Mouse (Mus musculus) spleen, postnatal 4 days (tissue): ENCODE results near the gene Esyt3.

Source experiments
- DNase-seq, 2 experiments: peaks; one replicate each; pipeline ENCODE4 v3.0.0; 2022; ENCODE audit warnings: low spot score in 2 of 2

The Esyt3 gene

DNA sequence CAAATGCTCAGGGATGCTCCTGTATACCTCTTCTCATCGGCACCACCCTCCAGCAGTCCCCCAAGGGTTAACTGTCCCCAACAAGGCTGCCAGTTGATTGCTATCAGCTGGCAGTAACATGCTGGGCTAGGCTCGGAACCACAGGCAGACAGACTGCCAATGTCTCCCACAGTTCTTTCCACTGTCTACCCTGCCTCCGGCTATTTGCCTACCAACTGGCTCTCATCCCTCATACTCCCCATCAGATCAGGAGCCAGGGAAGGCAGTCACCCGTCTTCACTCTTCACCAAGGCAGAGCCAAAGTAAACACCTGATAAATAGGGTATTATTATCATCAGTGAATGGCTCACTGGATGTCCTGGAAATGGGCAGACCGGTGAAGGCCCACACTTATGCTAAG is 3.6 kb downstream of the Esyt3 start:
- no peak for DNase-seq

GRCm38 (mm10) chr9:99353390-99353789 is 5.0 kb downstream of the Esyt3 start:
- no peak for DNase-seq

- DNase-seq = no peak
These were observed 5.4 kb downstream of the Esyt3 start for GRCm38 (mm10) chr9:99352964-99353363.

- DNase-seq = no peak
These were observed 13.0 kb downstream of the Esyt3 start for GRCm38 (mm10) chr9:99345351-99345792.

GRCm38 (mm10) chr9:99341600-99341999 is 16.8 kb downstream of the Esyt3 start:
- DNase-seq = no peak

DNA sequence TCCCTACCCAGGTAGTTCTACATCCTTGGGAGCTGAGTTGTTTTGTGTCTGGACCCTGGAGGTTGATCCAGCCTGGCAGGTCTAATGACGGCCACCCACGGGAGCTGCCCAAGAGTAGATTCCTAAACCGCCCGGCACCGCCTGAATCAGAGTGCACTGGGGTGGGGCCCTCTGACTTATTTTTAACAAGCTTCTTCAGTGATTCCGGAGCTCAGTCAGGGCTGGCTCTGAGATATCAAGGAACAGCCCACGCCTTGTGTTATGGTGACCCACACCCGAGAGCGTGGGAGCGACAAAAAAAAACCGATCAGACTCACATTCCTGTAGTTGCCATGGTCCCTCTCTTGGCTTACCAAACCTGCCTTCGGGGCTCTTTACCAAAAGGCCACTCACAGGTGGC is 18.2 kb downstream of the Esyt3 start:
- no peak for DNase-seq

- no peak for DNase-seq
These were observed 19.2 kb downstream of the Esyt3 start for GRCm38 (mm10) chr9:99339182-99339581.

GRCm38 (mm10) chr9:99338293-99338692 is 20.1 kb downstream of the Esyt3 start:
- no peak for DNase-seq

DNA sequence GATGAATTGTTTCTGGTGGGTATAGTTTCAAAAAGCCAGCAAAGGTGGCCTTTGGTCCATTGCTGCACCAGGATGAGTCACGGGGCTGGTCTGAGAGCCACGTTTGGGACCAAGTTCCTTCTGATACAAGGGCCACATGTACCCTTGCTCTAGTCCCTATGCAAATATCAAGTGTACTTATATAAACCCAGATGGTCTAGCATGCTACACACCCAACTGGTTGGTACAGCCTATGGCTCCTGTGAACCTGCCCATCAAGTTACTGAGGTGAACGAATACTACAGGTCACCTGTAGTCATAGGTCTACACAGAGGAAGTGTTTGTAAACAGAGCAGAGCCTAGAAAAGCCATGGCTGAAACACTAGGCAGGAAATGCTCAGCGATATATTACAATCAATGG is 21.8 kb downstream of the Esyt3 start:
- DNase-seq = no peak

- DNase-seq = no peak
These were observed 31.5 kb downstream of the Esyt3 start for GRCm38 (mm10) chr9:99326881-99327280.

- no peak for DNase-seq
These were observed 32.4 kb downstream of the Esyt3 start for GRCm38 (mm10) chr9:99325961-99326360.

DNA sequence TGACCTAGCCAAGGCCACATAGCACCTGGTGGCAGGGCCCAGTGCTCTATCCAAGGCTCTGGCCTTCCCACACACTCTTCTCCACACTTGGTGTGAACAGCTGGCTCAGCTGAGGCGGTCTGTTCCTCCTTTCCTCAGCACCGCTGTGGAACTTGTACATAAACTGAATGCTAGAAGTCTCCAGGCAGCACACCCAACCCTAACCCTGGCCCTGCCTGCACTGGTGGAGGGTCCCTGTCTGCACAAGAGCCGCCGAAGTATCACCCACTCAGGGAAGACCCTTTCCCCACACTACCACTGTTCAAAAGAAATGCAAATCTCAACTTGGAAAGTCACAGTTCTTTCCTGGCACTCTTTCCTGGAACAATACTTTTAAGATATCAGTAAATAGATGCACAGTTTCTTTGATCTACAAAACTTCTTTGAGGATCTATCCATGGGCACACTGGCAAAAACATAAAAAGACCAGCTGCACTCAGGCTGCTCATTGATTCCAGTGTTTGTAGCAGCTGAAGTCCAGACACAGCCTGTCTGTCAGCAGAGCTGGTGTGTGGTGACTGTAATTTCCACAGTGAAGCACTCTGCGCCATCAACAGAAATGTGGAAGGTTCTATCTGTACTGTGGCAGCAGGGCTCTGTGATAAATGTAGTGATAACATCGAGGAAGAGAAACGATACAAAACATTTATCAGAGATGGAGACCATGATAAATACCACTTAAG is 33.0 kb downstream of the Esyt3 start:
- no peak for DNase-seq

DNA sequence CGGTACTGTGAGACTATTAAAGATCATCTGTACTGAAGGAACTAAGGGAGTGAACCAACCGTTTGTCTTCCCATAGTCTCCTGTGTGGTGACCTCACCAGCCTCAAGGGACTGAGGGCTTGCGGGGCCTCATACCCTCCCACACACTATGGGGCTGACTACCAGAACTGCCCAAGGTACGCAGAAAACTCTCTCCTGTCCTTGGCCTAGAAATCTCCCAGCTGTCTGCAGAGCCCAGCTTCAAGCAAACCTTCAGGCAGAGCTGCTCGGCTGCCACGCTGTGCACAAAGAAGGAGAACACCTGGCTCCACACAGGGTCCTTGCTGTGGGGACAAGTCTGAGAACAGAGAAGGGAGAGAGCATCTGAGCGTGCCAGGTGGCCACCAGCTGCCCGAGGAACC is 38.4 kb downstream of the Esyt3 start:
- DNase-seq = no peak

GRCm38 (mm10) chr9:99319343-99319951 is 38.9 kb downstream of the Esyt3 start:
- no peak for DNase-seq

DNA sequence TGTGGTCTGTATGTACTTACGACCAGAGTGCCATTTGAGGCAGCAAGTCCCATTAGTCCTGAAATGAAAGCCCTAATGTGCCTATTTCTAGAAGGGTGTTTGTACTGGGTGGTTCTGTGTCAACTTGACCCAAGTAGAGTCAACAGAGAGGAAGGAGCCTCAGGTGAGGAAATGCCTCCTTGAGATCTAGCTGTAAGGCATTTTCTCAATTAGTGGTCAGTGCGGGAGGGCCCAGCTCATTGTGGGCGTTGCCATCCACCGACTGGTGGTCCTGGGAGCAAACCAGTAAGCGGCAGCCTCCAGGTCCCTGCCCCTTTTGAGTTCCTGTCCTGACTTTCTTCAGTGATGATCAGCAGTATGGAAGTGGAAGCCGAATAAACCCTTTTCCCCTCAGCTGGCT is 52.1 kb downstream of the Esyt3 start:
- DNase-seq = peak in 1 of 2 experiments; percentile 41

GRCm38 (mm10) chr9:99304296-99304695 is 54.1 kb downstream of the Esyt3 start:
- peak in 1 of 2 experiments; percentile 46 for DNase-seq
